Mouse (Mus musculus): ENCODE measurements at regions not wholly inside any gene's neighbourhood (a gene's known extent, or its start where the extent isn't known, plus 50 kb on each side); places are given as distances from the start of the nearest gene placed in this dataset.

- DNase-seq, result no peak
These were observed 289.0 kb upstream of the Tnc start for GRCm38 (mm10) chr4:64335814-64336213.

GRCm38 (mm10) chr4:64330213-64330612 lies 283.4 kb upstream of the Tnc start:
- DNase-seq, result no peak

- no peak for DNase-seq
These were observed 277.6 kb upstream of the Tnc start for GRCm38 (mm10) chr4:64324391-64324790.

GRCm38 (mm10) chr4:64316553-64317347 lies 269.9 kb upstream of the Tnc start:
- no peak for DNase-seq

GRCm38 (mm10) chr4:64296941-64297340 lies 250.1 kb upstream of the Tnc start:
- no peak for DNase-seq

GRCm38 (mm10) chr4:64282471-64282870 lies 235.7 kb upstream of the Tnc start:
- peak; percentile 44 to 58 for DNase-seq

- DNase-seq, result no peak
These were observed 230.2 kb upstream of the Tnc start for GRCm38 (mm10) chr4:64276980-64277379.

GRCm38 (mm10) chr4:64274291-64274960 lies 227.6 kb upstream of the Tnc start:
- no peak for DNase-seq

- no peak for DNase-seq
These were observed 223.0 kb upstream of the Tnc start for GRCm38 (mm10) chr4:64269846-64270245.

GRCm38 (mm10) chr4:64269117-64269516 lies 222.3 kb upstream of the Tnc start:
- DNase-seq, result no peak

GRCm38 (mm10) chr4:64260473-64260872 lies 213.7 kb upstream of the Tnc start:
- DNase-seq, result no peak

GRCm38 (mm10) chr4:64260188-64260444 lies 213.3 kb upstream of the Tnc start:
- no peak for DNase-seq

GRCm38 (mm10) chr4:64259348-64260187 lies 212.8 kb upstream of the Tnc start:
- no peak for DNase-seq

GRCm38 (mm10) chr4:64255253-64255652 lies 208.4 kb upstream of the Tnc start:
- DNase-seq, result no peak

- DNase-seq, result no peak
These were observed 203.9 kb upstream of the Tnc start for GRCm38 (mm10) chr4:64250691-64251090.

GRCm38 (mm10) chr4:64238196-64238740 lies 191.5 kb upstream of the Tnc start:
- DNase-seq, result no peak

- no peak for DNase-seq
These were observed 188.7 kb upstream of the Tnc start for GRCm38 (mm10) chr4:64235534-64235933.

- no peak for DNase-seq
These were observed 185.3 kb upstream of the Tnc start for GRCm38 (mm10) chr4:64232159-64232558.

GRCm38 (mm10) chr4:64228341-64228740 lies 181.5 kb upstream of the Tnc start:
- DNase-seq, result no peak

- no peak for DNase-seq
These were observed 179.8 kb upstream of the Tnc start for GRCm38 (mm10) chr4:64226635-64227034.

GRCm38 (mm10) chr4:64224918-64225317 lies 178.1 kb upstream of the Tnc start:
- peak in 1 of 2 experiments; percentile 11 for DNase-seq

- no peak for DNase-seq
These were observed 173.0 kb upstream of the Tnc start for GRCm38 (mm10) chr4:64219802-64220201.
